Mouse (Mus musculus) gastrocnemius, postnatal 4 days (tissue): ENCODE measurements around the gene Fbxw8. TPM values are rescaled to one million over a fixed set of nuclear protein-coding genes. Genes with fewer than 3 reads are reported as not detected.

Experiments
- DNase-seq, 2 experiments: peaks; one replicate each; pipeline ENCODE4 v3.0.0; 2021 to 2022; ENCODE audit warnings: low spot score in 2 of 2, mixed read lengths in 2 of 2
- total RNA-seq, 2 experiments: library from RNA; stranded (reverse); gene quantifications; 2 replicates each; pipeline ENCODE4 v1.2.3; 2021

Gene Fbxw8
- total RNA-seq, 2 experiments from 2014 or later, result 60.2 to 61.6 TPM

DNA sequence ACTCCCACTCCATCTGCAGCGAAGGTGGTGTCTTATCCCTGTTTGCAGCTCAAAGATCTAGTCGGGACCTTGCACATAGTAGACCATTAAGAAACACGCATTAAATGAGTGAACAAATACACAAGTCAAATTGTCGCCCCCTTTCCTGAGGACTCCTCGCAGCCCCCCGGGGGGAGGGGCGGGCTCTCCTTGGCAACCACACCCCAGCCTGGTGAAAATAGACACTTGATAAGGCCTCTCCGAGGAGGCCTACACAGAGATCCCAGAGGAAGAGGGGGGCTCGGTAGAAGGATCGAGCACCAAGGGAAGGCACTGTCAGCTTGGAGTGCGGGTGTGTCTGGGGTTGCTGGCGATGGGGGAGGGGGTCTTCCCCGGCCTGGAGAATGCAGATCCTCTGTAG, 128.9 kb downstream of the Fbxw8 start:
- DNase-seq, result peak in 1 of 2 experiments; percentile 6

DNA sequence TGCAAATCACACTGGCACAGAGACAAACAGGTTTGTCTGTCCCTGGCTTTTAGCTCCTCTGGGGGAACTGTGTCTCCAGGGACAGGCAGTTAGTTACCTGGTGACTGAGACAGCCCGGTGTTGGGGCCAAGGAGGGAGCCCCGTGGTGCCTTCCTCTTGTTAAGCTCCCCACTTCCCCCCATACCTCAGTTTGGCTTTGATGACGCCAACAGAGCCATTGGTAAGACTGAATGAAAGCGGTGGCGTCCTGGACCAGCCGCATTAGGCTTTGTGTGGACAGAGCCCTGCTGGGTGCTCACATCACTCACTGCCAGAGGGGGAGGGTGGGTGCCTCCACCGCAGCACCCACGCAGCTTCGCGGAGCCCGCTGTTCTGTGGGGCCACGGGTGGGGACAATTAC, 129.4 kb downstream of the Fbxw8 start:
- DNase-seq, result no peak

DNA sequence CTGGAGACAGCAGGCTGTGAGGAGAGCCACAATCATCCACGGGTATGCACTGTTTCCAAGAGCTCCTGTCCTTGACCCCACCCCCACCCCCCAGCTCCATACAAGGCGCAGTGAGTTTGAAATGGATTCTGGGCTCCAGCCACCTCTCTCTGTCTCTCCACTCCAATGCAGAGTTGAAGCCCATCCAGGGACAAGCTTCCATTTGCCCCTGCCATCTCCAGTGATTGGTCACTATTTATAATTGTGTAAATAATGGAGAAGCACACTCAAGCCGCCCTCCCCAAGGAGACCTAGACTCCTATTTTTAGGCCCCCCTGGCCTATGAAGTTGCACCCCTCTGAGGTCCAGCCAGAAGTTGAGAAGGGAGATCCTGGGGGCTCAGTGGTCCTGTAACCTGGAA, 132.2 kb downstream of the Fbxw8 start:
- no peak for DNase-seq

DNA sequence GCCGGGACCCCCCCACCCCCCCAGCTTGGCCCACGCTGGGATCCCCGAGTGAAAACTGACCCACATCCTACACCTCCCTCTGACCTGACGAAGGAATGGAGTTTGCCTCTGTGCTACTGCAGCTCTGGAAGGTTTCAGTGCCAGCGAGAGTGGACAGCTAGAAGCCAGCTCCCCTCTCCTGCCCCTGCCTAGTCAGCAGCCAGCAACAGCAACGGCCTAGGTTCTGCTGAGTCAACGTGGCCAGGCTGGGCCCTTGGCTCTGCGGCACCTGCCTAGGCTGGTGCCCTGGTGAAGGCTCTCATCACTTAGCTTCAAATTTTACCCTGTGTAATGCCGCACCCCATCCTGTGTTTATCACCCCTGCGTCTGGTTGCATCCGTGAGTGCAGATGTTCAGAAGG, 135.4 kb downstream of the Fbxw8 start:
- no peak for DNase-seq

DNA sequence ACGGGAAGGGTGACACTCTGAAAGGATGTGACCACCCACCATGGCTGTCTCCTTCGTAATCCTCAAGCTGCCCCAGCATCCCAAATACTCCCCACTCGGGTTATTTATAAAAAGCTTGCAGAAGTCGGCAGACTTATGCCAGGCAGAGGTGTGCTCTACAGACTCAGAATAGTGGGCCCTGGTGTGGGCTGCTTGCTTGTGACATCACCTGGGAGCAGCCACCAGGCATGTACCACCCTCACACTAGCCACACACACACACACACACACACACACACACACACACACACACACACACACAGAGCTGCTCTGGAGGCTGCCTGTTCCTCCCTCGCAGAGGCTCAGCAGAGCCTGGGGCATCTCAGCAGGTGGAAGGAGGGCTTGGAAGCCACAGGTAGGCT, 137.7 kb downstream of the Fbxw8 start:
- no peak for DNase-seq

DNA sequence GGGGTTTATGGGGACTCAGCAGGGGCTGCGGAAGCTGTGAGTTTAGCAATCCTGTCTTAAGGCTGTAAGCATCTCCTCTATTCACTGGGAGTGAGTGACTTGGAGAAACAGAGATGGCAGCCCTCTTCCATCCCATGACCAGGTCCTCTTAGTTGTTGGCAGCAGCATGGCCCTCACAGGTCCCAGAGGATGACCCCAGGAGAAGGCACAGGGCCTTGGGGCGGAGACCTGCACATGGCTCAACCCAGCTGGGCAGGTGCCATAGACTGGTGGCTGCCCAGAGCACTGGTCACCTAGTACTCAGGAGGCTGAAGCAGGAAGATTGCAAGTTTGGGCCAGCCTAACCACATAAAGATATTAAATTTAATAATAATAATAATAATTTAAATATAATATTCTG, 139.6 kb downstream of the Fbxw8 start:
- no peak for DNase-seq

DNA sequence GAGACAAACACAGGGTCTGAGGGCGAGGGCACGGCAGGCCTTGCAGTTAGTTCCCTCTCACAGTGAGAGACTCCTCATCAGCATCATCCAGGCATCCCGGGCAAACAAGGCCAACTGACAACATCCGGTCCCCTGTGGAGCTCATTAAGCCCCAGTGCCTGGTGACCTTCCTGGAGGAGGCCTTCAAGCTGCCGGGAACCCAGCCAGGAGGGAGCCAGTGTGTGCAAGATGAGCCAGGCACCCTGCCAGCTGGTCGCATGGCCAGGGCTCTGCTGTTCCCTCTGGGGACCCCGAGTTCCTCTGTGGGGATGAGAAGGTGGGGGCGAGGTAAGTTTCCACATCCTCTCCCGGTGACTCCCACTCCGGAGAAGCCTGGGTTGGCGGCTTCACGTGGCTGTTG, 140.2 kb downstream of the Fbxw8 start:
- DNase-seq, result peak in 1 of 2 experiments; percentile 41

Other genes with a start within 250 kb of the Fbxw8 start
- 10 to 100 TPM; 32.6 to 35.3 TPM for gene Fbxo21, start 178.7 kb downstream of the Fbxw8 start, total RNA-seq
- gene Tesc, start 127.7 kb downstream of the Fbxw8 start, total RNA-seq, result under 1 TPM; 0.88 to 0.96 TPM
- gene Hrk, start 9.2 kb upstream of the Fbxw8 start, total RNA-seq, result not detected
- 1 to 10 TPM; 3.6 to 4.1 TPM for gene Rnft2, start 89.7 kb upstream of the Fbxw8 start, total RNA-seq
- 1 to 10 TPM; 3.7 to 4.6 TPM for gene 2410131K14Rik, start 89.8 kb upstream of the Fbxw8 start, total RNA-seq